Mouse (Mus musculus) heart, embryonic 13.5 days (tissue): ENCODE data around the gene Ncam1. TPM values are rescaled to one million over a fixed set of nuclear protein-coding genes. Genes with fewer than 3 reads are reported as not detected.

Source experiments
- ATAC-seq: fragments of 200-750 bp; cut with Nextera tagmentation; 2 replicates; pipeline ENCODE4 v1.8.0; 2017; ENCODE audit warnings: moderate TSS enrichment; ENCODE audit not compliant: insufficient number of reproducible peaks, low FRiP score, low TSS enrichment; ENCODE audit errors: extremely low read depth
- H3K27ac ChIP-seq: fragments of 300-500 bp; sonication (generic); replicated peaks from 2 replicates; pipeline ENCODE4 v1.5.1; 2015; ENCODE audit warnings: moderate library complexity, mild to moderate bottlenecking, inconsistent platforms
- H3K27me3 ChIP-seq: fragments of 300-500 bp; sonication (generic); replicated peaks from 2 replicates; pipeline ENCODE4 v1.6.1; 2015; ENCODE audit warnings: mild to moderate bottlenecking, inconsistent platforms
- H3K36me3 ChIP-seq: fragments of 300-500 bp; sonication (generic); 2 replicates; pipeline ENCODE4 v1.6.1; 2015; ENCODE audit warnings: mild to moderate bottlenecking, inconsistent platforms
- H3K4me1 ChIP-seq: fragments of 300-500 bp; sonication (generic); 2 replicates; pipeline ENCODE4 v1.6.1; 2015; ENCODE audit warnings: inconsistent platforms
- H3K4me2 ChIP-seq: fragments of 300-500 bp; sonication (generic); 2 replicates; pipeline ENCODE4 v1.6.1; 2015; ENCODE audit warnings: inconsistent platforms, mild to moderate bottlenecking, moderate library complexity
- H3K4me3 ChIP-seq: fragments of 300-500 bp; sonication (generic); 2 replicates; pipeline ENCODE4 v1.5.1; 2015; ENCODE audit warnings: moderate library complexity, mild to moderate bottlenecking, inconsistent platforms
- H3K9ac ChIP-seq: fragments of 300-500 bp; sonication (generic); 2 replicates; pipeline ENCODE4 v1.6.1; 2015; ENCODE audit warnings: inconsistent platforms, mild to moderate bottlenecking, moderate library complexity
- H3K9me3 ChIP-seq: fragments of 300-500 bp; sonication (generic); 2 replicates; pipeline ENCODE4 v1.6.1; 2016; ENCODE audit warnings: inconsistent platforms
- WGBS: fragments of 180-500 bp; shearing (Covaris S2); methylation state at CpG from one replicate; pipeline ENCODE4 v1.1.7; 2015; ENCODE audit warnings: mixed read lengths; 5-methylcytosine and 5-hydroxymethylcytosine counted together
- polyA plus RNA-seq: library from polyadenylated mRNA; unstranded; fragments of >200 nt; fragmentation: Nextera tagmentation; extraction: Ambion mirVana; gene quantifications from 2 replicates; pipeline ENCODE4 v1.2.1, GENCODE M21; 2015

The Ncam1 gene
- polyA plus RNA-seq, 1 experiment from 2014 or later = 74.7 TPM

- Histone ChIP-seq H3K27ac (no peak overlapping the region), H3K4me2 (peak overlapping the region; percentile 44), H3K9ac (no peak overlapping the region), H3K9me3 (no peaks in the 10 kb centered on the region), H3K36me3 (no peaks in the 10 kb centered on the region), H3K4me3 (no peak overlapping the region), H3K4me1 (peaks cover 8% of the 10 kb centered on the region), H3K27me3 (peaks cover 5% of the 10 kb centered on the region)
- ATAC-seq = no peak
- 31% methylated on average over 16 of the region's 16 CpGs for WGBS
Observed at GRCm38 (mm10) chr9:49488912-49489895, 309.5 kb downstream of the Ncam1 start.

DNA sequence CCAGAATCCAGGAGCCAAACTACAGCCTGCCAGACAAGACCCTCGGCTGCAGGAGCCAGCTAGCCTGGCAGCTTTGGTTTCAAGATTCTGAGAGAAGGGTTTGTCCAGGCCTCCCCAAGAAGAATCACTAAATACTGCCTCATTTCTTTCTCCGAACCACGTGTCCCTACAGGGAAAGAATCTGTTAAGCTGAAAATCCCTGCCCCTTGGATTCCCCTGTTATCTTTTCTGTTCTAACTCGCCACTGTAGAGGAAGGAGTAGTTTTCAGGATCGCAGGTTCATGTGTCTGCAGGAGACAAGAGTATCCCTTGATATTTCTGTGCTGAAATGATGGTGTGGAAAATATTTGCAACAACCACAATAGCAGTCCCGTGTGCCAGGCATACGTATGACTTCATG, 310.5 kb downstream of the Ncam1 start:
- Histone ChIP-seq H3K4me1 (peaks cover 7% of the 10 kb centered on the region), H3K36me3 (no peaks in the 10 kb centered on the region), H3K27ac (no peak overlapping the region), H3K9ac (no peak overlapping the region), H3K27me3 (peaks cover 5% of the 10 kb centered on the region), H3K9me3 (no peaks in the 10 kb centered on the region), H3K4me3 (no peak overlapping the region), H3K4me2 (no peak overlapping the region)
- no peak for ATAC-seq
- 66% methylated on average over 7 of the region's 7 CpGs for WGBS

- ATAC-seq = no peak
- 68% methylated on average over 6 of the region's 6 CpGs for WGBS
- H3K9me3 ChIP-seq = no peaks in the 10 kb centered on the region
- H3K27me3 ChIP-seq = peaks cover 5% of the 10 kb centered on the region
- H3K4me3 ChIP-seq = no peak overlapping the region
- H3K36me3 ChIP-seq = no peaks in the 10 kb centered on the region
- no peak overlapping the region for H3K27ac ChIP-seq
- peaks cover 7% of the 10 kb centered on the region for H3K4me1 ChIP-seq
- H3K9ac ChIP-seq = no peak overlapping the region
- H3K4me2 ChIP-seq = no peak overlapping the region
Observed at GRCm38 (mm10) chr9:49487657-49487943, 311.1 kb downstream of the Ncam1 start.

DNA sequence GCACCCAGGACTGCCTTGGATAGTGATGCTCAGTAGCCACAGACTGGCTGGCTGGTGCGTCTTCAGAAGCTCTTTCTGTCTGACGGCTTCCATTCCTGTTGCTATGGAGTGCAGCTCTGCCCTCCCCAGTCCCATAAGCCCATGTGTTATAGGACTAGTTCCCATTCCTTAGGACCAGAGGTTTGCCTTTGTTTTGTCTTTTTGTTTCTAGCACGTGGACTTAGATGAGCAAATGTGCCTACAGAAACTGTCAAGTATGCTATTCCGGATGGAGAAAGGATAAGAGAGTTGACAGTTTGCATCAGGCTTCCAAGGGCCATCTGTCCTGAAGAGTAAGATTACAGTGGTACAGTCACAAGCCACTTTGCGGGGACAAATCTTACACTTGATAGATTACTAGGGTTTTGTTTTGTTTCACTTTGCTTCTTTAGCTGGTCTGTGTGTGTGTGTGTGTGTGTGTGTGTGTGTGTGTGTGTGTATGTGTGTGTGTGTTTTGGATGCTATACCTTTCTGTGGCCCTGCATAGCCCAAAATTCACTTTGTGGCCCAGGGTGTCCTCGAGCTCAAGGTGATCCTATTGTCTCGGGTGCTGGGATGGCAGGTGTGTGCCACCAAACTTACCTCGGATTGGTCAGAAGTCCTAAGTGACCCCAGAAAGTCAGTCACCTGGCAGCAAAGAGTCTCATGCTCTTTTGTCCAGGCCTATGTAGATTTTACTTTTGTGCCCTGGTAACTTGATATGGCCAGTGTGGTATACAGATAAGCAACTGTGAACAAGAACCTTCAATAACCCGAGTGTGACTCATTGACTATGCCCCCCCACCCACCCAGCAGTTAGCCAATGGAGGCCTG, 311.7 kb downstream of the Ncam1 start:
- Histone ChIP-seq H3K36me3 (no peaks in the 10 kb centered on the region), H3K9ac (no peak overlapping the region; the same call in 1 of the 2 replicates), H3K4me2 (peak overlapping the region; percentile 87), H3K27ac (no peak overlapping the region), H3K4me3 (no peak overlapping the region; the same call in 1 of the 2 replicates), H3K4me1 (peaks cover 7% of the 10 kb centered on the region), H3K27me3 (peaks cover 5% of the 10 kb centered on the region), H3K9me3 (no peaks in the 10 kb centered on the region)
- ATAC-seq = no peak
- 61% methylated on average over 9 of the region's 9 CpGs for WGBS

- under 1% methylated on average over 18 of the region's 18 CpGs for whole genome bisulfite sequencing
- no peaks in the 10 kb centered on the region for H3K36me3 ChIP-seq
- peak; percentile 76 for ATAC-seq
- H3K27ac ChIP-seq = no peak within 1 kb of the TSS
- peaks cover 5% of the 10 kb centered on the region for H3K27me3 ChIP-seq
- peak within 1 kb of the TSS; percentile 87 for H3K4me2 ChIP-seq
- peak within 1 kb of the TSS; percentile 77 for H3K9ac ChIP-seq
- H3K9me3 ChIP-seq = no peaks in the 10 kb centered on the region
- peak within 1 kb of the TSS; percentile 62 for H3K4me3 ChIP-seq
- peaks cover 7% of the 10 kb centered on the region for H3K4me1 ChIP-seq
Observed at GRCm38 (mm10) chr9:49485892-49486311, 312.8 kb downstream of the Ncam1 start, which contains the start of gene Ttc12. Gene Ttc12 (minus strand): TSS chr9:49486225.

DNA sequence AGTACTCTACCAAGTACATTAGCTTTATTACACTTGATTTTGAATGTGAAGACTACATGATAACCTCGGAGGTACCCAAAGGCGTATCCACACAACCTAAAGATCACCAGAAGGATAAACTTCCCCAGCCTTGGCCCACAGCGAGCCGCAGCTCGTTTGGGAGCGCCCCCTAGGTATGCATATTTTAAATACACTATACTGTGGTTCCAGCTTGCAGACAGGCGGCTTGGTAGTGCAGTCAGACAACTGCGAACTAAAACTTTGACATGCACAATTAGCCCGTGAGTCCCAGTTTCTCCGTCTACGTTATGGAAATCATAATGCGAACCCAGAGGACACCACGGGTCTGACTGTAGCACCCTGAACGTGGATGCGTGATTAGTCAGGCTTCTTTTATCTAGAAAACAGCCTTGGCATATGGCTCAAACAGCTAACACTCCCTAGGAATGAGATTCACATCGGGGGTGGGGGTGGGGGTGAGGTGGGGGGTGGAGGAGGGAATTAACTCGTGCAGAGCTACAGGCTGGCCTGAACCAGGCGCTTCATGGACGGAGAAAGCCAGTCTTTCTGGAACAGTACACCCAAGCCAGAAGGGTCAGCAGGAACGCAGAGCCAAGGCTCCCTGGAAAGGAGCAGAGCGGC, 313.4 kb downstream of the Ncam1 start:
- H3K9me3 ChIP-seq = no peaks in the 10 kb centered on the region
- peaks cover 5% of the 10 kb centered on the region for H3K27me3 ChIP-seq
- peak overlapping the region; percentile 62 for H3K4me3 ChIP-seq
- 3% methylated on average over 21 of the region's 21 CpGs for WGBS
- no peaks in the 10 kb centered on the region for H3K36me3 ChIP-seq
- H3K9ac ChIP-seq = peak overlapping the region; percentile 77
- peak overlapping the region; percentile 87 for H3K4me2 ChIP-seq
- peaks cover 7% of the 10 kb centered on the region for H3K4me1 ChIP-seq
- H3K27ac ChIP-seq = no peak overlapping the region
- no peak for ATAC-seq

GRCm38 (mm10) chr9:49483316-49483715, 315.4 kb downstream of the Ncam1 start:
- H3K36me3 ChIP-seq = no peaks in the 10 kb centered on the region
- no peak overlapping the region for H3K4me3 ChIP-seq
- H3K27ac ChIP-seq = no peak overlapping the region
- no peak overlapping the region for H3K9ac ChIP-seq
- H3K4me1 ChIP-seq = peaks cover 4% of the 10 kb centered on the region
- no peaks in the 10 kb centered on the region; the same call in none of the 2 replicates for H3K27me3 ChIP-seq
- WGBS = 42% methylated on average over 10 of the region's 10 CpGs
- H3K9me3 ChIP-seq = no peaks in the 10 kb centered on the region
- ATAC-seq = peak; percentile 40; the same call in 1 of the 2 replicates
- H3K4me2 ChIP-seq = peak overlapping the region; percentile 18; the same call in 1 of the 2 replicates

GRCm38 (mm10) chr9:49472126-49472525, 326.6 kb downstream of the Ncam1 start:
- Histone ChIP-seq H3K27me3 (no peaks in the 10 kb centered on the region), H3K4me3 (no peak overlapping the region), H3K4me1 (no peaks in the 10 kb centered on the region), H3K27ac (no peak overlapping the region), H3K36me3 (no peaks in the 10 kb centered on the region), H3K9me3 (peaks cover 2% of the 10 kb centered on the region), H3K4me2 (no peak overlapping the region), H3K9ac (no peak overlapping the region)
- 54% methylated on average over 11 of the region's 11 CpGs for WGBS
- no peak for ATAC-seq

GRCm38 (mm10) chr9:49470946-49471345, 327.8 kb downstream of the Ncam1 start:
- H3K9ac ChIP-seq = no peak overlapping the region
- no peaks in the 10 kb centered on the region for H3K9me3 ChIP-seq
- ATAC-seq = no peak
- no peak overlapping the region for H3K27ac ChIP-seq
- H3K27me3 ChIP-seq = no peaks in the 10 kb centered on the region
- 77% methylated on average over 6 of the region's 6 CpGs for WGBS
- no peaks in the 10 kb centered on the region for H3K4me1 ChIP-seq
- no peaks in the 10 kb centered on the region for H3K36me3 ChIP-seq
- H3K4me2 ChIP-seq = no peak overlapping the region
- H3K4me3 ChIP-seq = no peak overlapping the region

DNA sequence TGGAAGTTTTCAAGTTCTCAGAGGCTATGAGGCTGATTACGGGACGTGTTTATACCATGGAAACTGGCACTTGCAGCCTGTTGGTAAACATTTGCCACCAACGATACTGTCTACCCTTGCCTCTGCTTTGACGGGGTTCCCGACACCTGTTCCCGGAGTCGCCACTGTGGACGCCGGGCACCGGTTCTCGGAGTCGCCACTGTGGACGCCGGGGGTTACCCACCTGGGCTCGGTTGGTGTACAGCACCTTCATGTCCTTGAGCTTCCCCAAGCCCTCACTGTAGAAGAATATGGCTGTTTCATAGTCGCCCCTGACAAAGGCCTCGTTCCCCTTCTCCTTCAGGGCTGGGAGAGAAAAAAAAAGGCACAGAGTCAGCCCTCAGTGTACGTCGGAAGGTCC, 328.7 kb downstream of the Ncam1 start:
- no peaks in the 10 kb centered on the region for H3K4me1 ChIP-seq
- no peak overlapping the region for H3K4me2 ChIP-seq
- H3K9ac ChIP-seq = no peak overlapping the region
- no peak for ATAC-seq
- no peak overlapping the region for H3K27ac ChIP-seq
- no peaks in the 10 kb centered on the region for H3K27me3 ChIP-seq
- WGBS = 84% methylated on average over 19 of the region's 19 CpGs
- no peaks in the 10 kb centered on the region for H3K36me3 ChIP-seq
- H3K9me3 ChIP-seq = no peaks in the 10 kb centered on the region
- no peak overlapping the region for H3K4me3 ChIP-seq

DNA sequence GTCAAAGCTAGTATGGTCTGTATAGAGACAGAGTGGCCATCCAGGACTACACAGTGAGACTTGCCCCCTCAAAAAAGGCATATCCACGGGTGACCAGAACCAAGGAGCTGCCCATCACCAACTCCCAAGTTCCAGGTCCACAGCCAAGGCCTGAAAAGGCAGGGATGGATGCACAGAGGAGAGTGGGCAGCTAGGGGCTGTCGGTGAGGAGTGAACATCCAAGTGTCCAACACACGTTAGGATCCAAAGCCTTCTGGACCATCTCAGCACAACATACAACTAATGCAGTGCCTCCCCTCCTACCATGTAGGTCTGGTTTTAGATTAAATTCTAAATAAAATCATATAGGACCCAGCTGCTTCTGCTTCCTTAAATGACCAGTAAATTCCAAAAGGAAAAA, 342.6 kb downstream of the Ncam1 start:
- Histone ChIP-seq H3K4me3 (no peak overlapping the region), H3K9ac (no peak overlapping the region), H3K27ac (no peak overlapping the region), H3K36me3 (no peaks in the 10 kb centered on the region), H3K4me2 (no peak overlapping the region), H3K27me3 (no peaks in the 10 kb centered on the region), H3K4me1 (no peaks in the 10 kb centered on the region), H3K9me3 (no peaks in the 10 kb centered on the region)
- 73% methylated on average over 3 of the region's 3 CpGs for WGBS
- no peak for ATAC-seq
